Mouse (Mus musculus) thymus, postnatal 10 days (tissue): ENCODE measurements at regions not wholly inside any gene's neighbourhood (a gene's known extent, or its start where the extent isn't known, plus 50 kb on each side); places are given as distances from the start of the nearest gene placed in this dataset.

ENCODE experiments used
- DNase-seq, 2 experiments: peaks; one replicate each; pipeline ENCODE4 v3.0.0; 2021; ENCODE audit warnings: low spot score in 2 of 2

- DNase-seq = no peak
These were observed 82.9 kb upstream of the Jade1 start for GRCm38 (mm10) chr3:41472586-41472985.

DNA sequence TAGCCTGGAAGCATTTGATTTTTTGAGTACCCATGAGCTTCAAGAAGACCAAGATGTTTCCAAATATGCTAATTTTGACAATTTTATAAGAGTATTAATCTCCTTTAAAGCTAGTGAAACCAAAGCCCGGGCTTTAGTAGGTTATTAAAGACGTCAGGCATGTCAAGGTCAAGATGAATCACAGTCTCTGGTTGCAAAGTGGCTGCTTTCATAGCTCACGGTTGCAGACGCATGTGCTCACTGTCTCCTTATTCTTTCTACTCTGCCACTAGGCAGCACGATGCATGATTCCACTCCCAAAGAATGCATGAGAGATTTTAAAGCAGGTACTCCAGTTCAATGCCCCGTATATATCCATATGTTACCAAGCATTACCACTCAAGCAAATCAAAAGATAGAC lies 86.4 kb upstream of the Jade1 start:
- no peak for DNase-seq

DNA sequence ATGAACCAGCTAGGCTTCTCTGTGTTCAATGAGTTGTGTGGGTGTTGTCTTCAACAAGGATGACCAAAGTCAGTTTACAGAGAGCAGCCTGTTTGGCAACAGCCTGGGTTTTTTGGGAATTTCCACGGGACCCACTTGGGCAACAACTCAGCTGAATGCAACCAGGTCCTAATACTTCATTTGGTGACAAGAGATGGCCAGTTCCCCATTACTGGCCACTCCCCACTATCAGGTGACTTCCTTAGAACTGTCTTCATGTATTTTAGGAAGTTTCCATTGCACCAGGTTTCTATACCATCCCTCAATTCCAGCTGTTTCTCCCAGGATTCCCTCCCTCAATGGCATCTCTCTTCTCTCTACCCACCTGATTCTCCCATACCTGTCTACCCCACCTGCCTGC lies 87.7 kb upstream of the Jade1 start:
- no peak for DNase-seq

DNA sequence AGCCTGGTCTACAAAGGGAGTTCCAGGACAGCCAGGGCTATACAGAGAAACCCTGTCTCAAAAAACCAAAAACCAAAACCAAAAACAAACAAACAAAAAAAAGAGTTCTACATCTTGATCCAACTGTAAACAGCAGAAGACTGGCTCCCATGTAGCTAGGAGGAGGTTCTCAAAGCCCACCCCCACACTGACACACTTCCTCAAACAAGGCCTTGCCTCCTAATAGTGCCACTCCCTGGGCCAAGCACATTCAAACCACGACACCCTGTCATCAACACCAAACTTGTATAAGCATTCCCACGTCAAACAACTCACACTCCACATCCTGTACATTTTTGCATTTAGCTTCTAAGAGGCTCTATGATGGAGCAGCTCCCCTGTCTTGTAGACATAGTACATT lies 89.6 kb upstream of the Jade1 start:
- DNase-seq = no peak

DNA sequence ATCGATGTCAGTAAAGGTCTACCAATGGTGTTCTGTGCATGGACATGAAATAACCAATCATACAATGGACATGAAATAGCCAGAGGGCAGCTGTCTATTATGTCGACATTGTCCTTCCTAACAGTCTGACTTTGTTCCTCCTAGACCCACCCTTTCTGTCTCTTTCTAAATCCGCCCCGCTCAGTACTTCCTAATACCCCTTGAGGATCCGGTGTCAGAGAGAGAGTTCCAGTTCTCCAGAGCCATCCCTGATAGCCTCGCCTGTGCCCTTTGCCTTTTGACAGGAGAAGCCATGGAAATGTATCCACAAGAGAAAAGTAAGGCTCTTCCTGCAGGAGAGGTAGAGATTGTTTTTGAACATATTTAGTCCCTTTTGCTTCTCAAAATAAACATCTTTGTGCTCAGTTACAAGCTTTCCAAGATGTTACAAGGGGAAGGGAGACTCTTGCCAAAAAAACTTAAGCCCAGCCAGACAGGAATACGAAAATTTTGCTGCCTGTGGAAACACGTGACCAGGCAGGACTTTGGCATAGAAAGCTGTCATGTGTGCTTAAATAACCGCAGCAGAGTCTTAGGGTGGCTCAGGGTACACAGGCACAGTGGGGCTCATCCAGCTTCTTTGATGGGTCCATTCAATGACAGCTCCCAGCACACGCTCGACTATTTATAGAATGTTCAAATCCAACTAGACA lies 92.4 kb upstream of the Jade1 start:
- no peak for DNase-seq

- DNase-seq = no peak
These were observed 95.4 kb upstream of the Jade1 start for GRCm38 (mm10) chr3:41460131-41460530.

DNA sequence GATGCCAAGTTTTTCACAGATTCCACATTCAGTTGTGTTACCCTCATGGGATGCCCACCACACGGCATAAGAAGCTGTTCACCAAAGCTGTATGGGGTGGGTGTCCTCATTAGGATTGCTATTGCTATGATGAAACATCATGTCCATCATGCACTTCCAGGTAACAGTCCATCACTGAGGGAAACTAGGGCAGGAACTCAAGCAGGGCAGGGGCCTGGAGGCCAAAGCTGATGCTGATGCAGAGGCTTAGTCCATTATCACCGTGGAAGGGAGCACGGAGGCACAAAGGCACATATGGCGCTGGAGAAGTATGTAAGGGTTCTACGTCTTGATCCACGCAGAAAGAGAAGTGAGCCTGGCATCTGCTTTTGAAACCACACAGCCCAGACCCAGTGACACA lies 97.4 kb upstream of the Jade1 start:
- no peak for DNase-seq

DNA sequence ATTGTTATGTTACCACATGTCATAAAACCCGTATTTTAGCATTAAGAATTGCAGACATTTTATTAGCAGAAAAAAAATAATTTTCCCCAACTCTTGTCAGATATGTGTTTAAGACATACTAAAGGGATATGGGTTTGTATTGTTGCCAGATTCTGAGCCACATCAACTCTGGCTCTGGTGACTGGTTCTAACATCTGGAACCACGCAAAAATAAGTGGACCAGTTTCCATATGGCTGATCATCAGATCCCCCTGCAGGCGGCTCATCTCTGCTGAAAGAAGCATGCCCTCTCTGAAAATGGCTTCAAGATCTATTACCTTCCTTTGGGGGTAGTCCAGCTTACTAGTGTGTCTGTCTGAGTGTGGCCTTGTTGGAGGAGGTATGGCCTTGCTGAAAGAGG lies 102.0 kb upstream of the Jade1 start:
- DNase-seq = no peak

- no peak for DNase-seq
These were observed 102.8 kb upstream of the Jade1 start for GRCm38 (mm10) chr3:41452716-41453090.

GRCm38 (mm10) chr3:41452020-41452715 lies 103.4 kb upstream of the Jade1 start:
- DNase-seq = no peak

DNA sequence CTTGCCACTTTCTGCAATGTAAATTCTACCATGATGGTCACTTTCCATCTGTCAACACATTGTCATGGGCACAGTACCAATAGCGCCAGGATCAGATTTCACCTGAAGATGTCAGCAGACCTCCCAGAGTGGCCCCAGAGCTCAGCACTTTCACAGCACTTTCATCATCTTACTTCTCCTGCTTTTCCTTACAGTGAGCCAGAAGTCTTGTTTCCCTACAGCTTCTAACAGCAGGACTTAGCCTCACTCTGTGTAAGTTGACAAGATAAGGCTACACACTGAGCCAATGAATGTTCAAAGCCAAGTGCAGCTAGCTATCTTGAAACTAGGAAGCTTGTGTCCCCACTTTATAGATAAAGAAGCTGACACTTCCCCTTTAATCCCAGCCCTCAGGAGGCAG lies 104.8 kb upstream of the Jade1 start:
- no peak for DNase-seq

- DNase-seq = no peak
These were observed 111.2 kb upstream of the Jade1 start for GRCm38 (mm10) chr3:41444243-41444753.

DNA sequence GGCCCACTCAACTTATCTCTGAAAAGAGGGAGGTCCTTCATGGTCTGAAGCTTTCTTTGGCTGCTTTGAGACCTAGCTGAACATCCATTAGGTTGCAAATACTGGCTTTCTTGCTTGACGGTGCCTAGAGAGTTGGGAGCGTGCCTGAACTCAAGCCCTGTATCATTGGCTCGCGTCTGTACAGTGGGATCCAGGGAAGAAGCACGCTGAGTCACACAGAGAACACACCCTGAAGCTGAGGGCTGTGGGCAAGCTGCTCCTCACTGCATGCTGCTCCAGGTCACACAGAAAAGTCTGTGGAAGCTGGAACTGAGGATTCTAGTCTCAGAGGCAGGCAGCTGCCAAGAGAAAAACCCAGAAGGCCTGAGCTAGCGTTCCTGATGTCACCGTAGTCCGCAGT lies 119.3 kb upstream of the Jade1 start:
- DNase-seq = no peak

DNA sequence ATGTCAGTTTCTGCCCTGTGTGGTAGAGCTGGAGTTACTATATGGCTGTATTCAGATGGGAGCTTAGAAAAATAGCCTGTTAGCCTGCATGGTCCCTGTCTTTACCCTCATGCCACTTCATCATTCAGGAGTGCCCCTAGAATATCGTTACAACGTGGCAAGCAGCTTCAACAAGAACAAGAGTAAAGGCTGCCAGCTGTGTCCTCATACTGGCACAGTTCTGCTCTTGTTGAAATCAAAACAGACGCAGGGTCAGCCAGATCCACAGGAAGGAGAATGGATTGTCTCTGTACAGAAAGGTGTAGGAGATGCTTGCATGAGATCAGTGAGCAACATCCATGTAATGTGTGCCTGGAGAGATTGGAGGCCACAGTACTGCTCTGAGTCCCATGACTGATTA lies 122.4 kb upstream of the Jade1 start:
- no peak for DNase-seq

- DNase-seq = no peak
These were observed 123.2 kb upstream of the Jade1 start for GRCm38 (mm10) chr3:41432376-41432775.

- DNase-seq = no peak
These were observed 125.3 kb upstream of the Jade1 start for GRCm38 (mm10) chr3:41430191-41430590.

GRCm38 (mm10) chr3:41426946-41427345 lies 128.6 kb upstream of the Jade1 start:
- no peak for DNase-seq

DNA sequence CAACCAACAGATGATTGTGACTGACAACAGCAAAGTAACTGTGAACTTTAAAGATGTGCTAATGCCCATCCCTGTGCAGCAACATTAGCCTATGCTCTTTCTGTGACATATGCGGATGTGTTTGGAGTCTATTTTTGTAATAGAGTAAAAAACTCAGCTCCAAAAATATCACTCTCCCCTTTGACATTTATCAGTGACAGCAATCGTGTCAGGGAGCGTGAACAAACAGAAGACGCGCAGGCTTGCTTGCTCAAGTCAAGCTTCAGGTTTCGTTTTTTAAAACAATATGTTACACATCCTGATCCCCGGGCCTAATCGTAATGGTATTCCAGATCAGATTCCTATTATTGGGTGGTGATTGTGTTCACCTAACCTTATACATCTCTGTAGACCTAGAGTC lies 129.7 kb upstream of the Jade1 start:
- DNase-seq = no peak

- DNase-seq = no peak
These were observed 131.2 kb upstream of the Jade1 start for GRCm38 (mm10) chr3:41424142-41424939.

DNA sequence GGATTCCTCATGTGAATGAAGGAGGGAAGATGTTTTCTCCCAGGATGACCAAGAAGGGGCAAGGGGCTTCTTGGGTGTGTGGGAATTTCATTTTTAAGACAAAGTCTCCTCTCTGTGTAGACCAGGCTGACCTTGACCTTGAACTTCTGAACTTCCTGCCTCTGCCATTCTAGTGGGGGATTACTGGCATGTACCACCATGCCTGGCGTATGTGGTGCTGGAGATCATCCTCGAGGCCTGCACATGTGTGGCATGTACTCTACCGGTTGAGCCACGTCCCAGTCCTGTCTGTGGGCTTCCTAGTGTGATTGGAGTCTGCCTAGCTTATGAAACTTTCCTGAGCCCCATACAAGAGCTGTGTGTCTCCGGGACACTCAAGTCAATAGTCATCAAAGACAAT lies 131.9 kb upstream of the Jade1 start:
- DNase-seq = no peak

DNA sequence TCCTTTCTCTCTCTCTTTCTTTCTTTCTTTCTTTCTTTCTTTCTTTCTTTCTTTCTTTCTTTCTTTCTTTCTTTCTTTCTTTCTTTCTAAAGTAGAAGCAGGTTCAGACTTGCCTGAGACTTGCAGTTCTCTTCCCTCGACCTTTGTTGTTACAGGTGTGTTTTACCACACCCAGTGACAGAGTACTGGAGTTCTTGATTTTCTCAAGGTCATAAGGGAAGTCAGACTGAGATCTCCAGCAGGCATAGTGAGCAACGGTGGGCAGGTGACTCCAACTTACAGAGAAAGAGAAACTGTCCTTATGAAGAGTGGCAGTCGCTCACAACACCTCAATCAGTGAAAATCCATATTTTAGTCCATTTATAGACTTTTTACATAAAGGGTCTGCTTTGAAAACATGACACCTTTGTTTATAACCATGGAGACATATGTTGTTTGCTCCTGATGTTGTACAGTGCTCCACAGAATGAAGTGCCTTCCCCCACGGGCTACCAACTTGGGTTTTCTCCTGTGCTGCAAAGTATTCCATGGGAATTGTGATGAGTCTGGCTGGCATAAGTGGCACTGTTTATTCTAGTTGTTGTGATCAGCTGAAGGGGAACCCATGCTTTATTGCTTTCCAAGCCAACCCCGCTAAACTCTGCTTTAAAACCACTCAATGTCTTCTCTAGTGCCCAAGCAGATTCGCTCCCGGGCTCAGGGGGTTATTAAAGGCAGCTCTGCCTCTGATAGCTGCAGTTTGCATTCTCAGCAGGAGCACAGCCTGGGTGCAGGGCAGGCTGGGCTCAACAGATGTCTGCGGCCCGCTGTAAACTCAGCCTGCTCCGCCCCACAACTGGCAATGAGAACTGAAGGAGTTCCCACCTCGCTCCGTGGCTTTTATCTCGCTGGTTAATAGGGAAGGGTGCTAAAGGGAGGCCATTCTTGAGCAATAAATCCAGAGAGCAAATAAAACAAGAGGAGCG lies 132.6 kb upstream of the Jade1 start:
- no peak for DNase-seq

DNA sequence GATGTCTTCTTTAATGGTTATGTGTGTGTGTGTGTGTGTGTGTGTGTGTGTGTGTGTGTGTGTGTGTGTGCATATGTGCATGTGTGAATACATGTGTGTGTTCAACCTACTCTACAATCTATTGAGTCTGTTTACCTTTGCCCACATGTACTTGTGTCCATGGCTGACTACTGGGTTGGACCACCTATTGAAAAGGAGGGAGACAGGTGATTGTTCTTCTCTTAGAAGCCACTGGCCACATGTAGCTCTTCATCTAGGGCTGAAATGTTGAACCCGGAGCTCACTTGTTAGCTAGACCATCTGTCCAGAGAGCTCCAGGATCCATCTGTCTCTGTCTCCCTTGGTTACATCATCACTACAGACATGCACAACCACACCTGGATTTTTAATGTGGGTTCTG lies 141.8 kb upstream of the Jade1 start:
- DNase-seq = no peak
